In genomic region chr12:75748574-75748973, GRCm38 (mm10) we compare ENCODE assay signal across 25 mouse cellular contexts. TPM values are rescaled to one million over a fixed set of nuclear protein-coding genes. Genes with fewer than 3 reads are reported as not detected.
DNase-seq lines count a peak whose midpoint lies in the region; ATAC-seq lines count a peak whose summit lies in the region.
"Had no signal": no experiment of that assay in that cellular context is flagged by ENCODE, and none has a peak within 500 bp of the region (broad histone marks: within the 10 kb centered on the region; RNA-seq: fewer than 3 reads in every experiment).

No protein-coding gene starts in this region.

- peaks cover 34% of the 10 kb centered on the region for H3K4me1 ChIP-seq in heart, embryonic 13.5 days
- no peaks in the 10 kb centered on the region for H3K4me1 ChIP-seq in midbrain, embryonic 11.5 days (ENCODE audit: control insufficient read depth, insufficient read depth, low read length)
- H3K4me1 ChIP-seq in midbrain, embryonic 10.5 days: no peaks in the 10 kb centered on the region
- H3K4me1 ChIP-seq: embryonic facial prominence, embryonic 12.5 days; forebrain, embryonic 12.5 days had no signal

- H3K27me3 ChIP-seq in heart, embryonic 13.5 days (replicated peaks): no peaks in the 10 kb centered on the region
- no peaks in the 10 kb centered on the region for H3K27me3 ChIP-seq in midbrain, embryonic 11.5 days (ENCODE audit: control insufficient read depth, insufficient read depth, low read length)
- no peaks in the 10 kb centered on the region for H3K27me3 ChIP-seq in midbrain, embryonic 10.5 days (ENCODE audit: low read depth, poor library complexity, severe bottlenecking)
- H3K27me3 ChIP-seq: CH12.LX; embryonic facial prominence, embryonic 12.5 days; forebrain, embryonic 12.5 days; Patski had no signal

- H3K4me2 ChIP-seq in heart, embryonic 13.5 days: no peak overlapping the region
- no peak overlapping the region for H3K4me2 ChIP-seq in midbrain, embryonic 11.5 days
- H3K4me2 ChIP-seq: embryonic facial prominence, embryonic 12.5 days; forebrain, embryonic 12.5 days had no signal

- H3K27ac ChIP-seq in heart, embryonic 13.5 days (replicated peaks): 0 out of 2 replicates have a peak overlapping the region, but pooled peaks have one; percentile 1
- H3K27ac ChIP-seq in midbrain, embryonic 11.5 days (ENCODE audit: low read depth, low read length): no peak overlapping the region
- H3K27ac ChIP-seq in midbrain, embryonic 10.5 days (replicated peaks): no peak overlapping the region
- H3K27ac ChIP-seq: embryonic facial prominence, embryonic 10.5 days; embryonic facial prominence, embryonic 12.5 days; forebrain, embryonic 10.5 days; forebrain, embryonic 12.5 days had no signal

- no peak for DNase-seq in heart, adult 8-10 months (ENCODE audit: low spot score)
- DNase-seq in midbrain, embryonic 11.5 days (ENCODE audit: low spot score, missing footprints): peak; percentile 64
- DNase-seq in midbrain, embryonic 10.5 days (ENCODE audit: low spot score): no peak
- DNase-seq in fat pad, adult 2 months (ENCODE audit: extremely low read depth, low read depth, low spot score): peak; percentile 97
- DNase-seq: adrenal gland, adult 8-10 months; adrenal gland, postnatal 14 days; adrenal gland, postnatal 36 days; B cell, adult 2 months; cerebellum, adult 11-12 months; cerebellum, adult 2 months; cerebellum, adult 9-10 months; cerebellum, postnatal 10 days; cerebellum, postnatal 25 days had no signal

- no peaks in the 10 kb centered on the region for H3K9me3 ChIP-seq in heart, embryonic 13.5 days
- no peaks in the 10 kb centered on the region for H3K9me3 ChIP-seq in midbrain, embryonic 11.5 days (ENCODE audit: control insufficient read depth, low read length)
- no peaks in the 10 kb centered on the region for H3K9me3 ChIP-seq in midbrain, embryonic 10.5 days (replicated peaks)
- H3K9me3 ChIP-seq: embryonic facial prominence, embryonic 10.5 days; embryonic facial prominence, embryonic 12.5 days; forebrain, embryonic 10.5 days; forebrain, embryonic 12.5 days; G1E had no signal

- H3K36me3 ChIP-seq in heart, embryonic 13.5 days: no peaks in the 10 kb centered on the region
- H3K36me3 ChIP-seq in midbrain, embryonic 11.5 days (ENCODE audit: control insufficient read depth, insufficient read depth, low read length): no peaks in the 10 kb centered on the region
- no peaks in the 10 kb centered on the region for H3K36me3 ChIP-seq in midbrain, embryonic 10.5 days
- H3K36me3 ChIP-seq: embryonic facial prominence, embryonic 10.5 days; embryonic facial prominence, embryonic 12.5 days; forebrain, embryonic 10.5 days; forebrain, embryonic 12.5 days; G1E had no signal

- WGBS in heart, embryonic 13.5 days: 52% methylated on average over 4 of the region's 4 CpGs
- 68% methylated on average over 4 of the region's 4 CpGs for WGBS in midbrain, embryonic 11.5 days
- WGBS in midbrain, embryonic 10.5 days: 73% methylated on average over 4 of the region's 4 CpGs

- no peak overlapping the region for H3K4me3 ChIP-seq in heart, embryonic 13.5 days
- no peak overlapping the region for H3K4me3 ChIP-seq in midbrain, embryonic 11.5 days (ENCODE audit: low read depth, low read length)
- no peak overlapping the region for H3K4me3 ChIP-seq in midbrain, embryonic 10.5 days
- H3K4me3 ChIP-seq: embryonic facial prominence, embryonic 10.5 days; embryonic facial prominence, embryonic 12.5 days; forebrain, embryonic 10.5 days; forebrain, embryonic 12.5 days had no signal

- no peak overlapping the region for H3K9ac ChIP-seq in heart, embryonic 13.5 days
- no peak overlapping the region for H3K9ac ChIP-seq in midbrain, embryonic 11.5 days (ENCODE audit: low read length)
- H3K9ac ChIP-seq: embryonic facial prominence, embryonic 12.5 days; forebrain, embryonic 12.5 days had no signal

- ATAC-seq in heart, embryonic 13.5 days (ENCODE audit: extremely low read depth, insufficient number of reproducible peaks, low FRiP score, low TSS enrichment): no peak
- ATAC-seq in midbrain, embryonic 11.5 days (ENCODE audit: low FRiP score): no peak
- ATAC-seq: activated CD4-positive, CD25-positive, alpha-beta regulatory T cell, adult 4 months; CD4-positive, CD25-positive, alpha-beta regulatory T cell, adult 4 months; forebrain, embryonic 14.5 days; forebrain, embryonic 16.5 days had no signal

RNA-seq across cellular contexts. Expression of gene Sgpp1, which starts 13.0 kb away (rescaled TPM):
- polyA plus RNA-seq in heart, embryonic 13.5 days (2015; fragmentation: Nextera tagmentation; extraction: Ambion mirVana): 13.3 and 16.2 TPM in 2 replicates
- 10 to 100 TPM; 19.8 to 22.4 (median 21.7) TPM for total RNA-seq in heart, adult 8-10 months (2022)
- 10.0 and 10.2 TPM in 2 replicates for polyA plus RNA-seq in midbrain, embryonic 11.5 days (2014; fragmentation: Nextera tagmentation; extraction: Ambion mirVana)
- polyA plus RNA-seq in midbrain, embryonic 10.5 days (2016; fragmentation: Nextera tagmentation; extraction: Ambion mirVana): 5.5 and 6.1 TPM in 2 replicates

Comparison
In these comparisons a context has a peak if more than half of its experiments do, and no peak if none do; other contexts are left out.
1. DNase-seq: peak in midbrain, embryonic 11.5 days (single experiment) and fat pad, adult 2 months (single experiment); none in heart, adult 8-10 months (single experiment) and midbrain, embryonic 10.5 days (single experiment).